Mouse (Mus musculus) embryonic facial prominence, embryonic 11.5 days (tissue): ENCODE data around the gene Hist3h2ba. TPM values are rescaled to one million over a fixed set of nuclear protein-coding genes. Genes with fewer than 3 reads are reported as not detected.

ENCODE experiments used
- microRNA-seq: library from miRNA; unstranded; fragments of <30 nt; microRNA quantifications from one replicate; pipeline ENCODE4, GENCODE M21; 2016; ENCODE audit warnings: borderline number of aligned reads
- polyA plus RNA-seq: library from polyadenylated mRNA; unstranded; fragments of >200 nt; fragmentation: Nextera tagmentation; extraction: Ambion mirVana; gene quantifications from 2 replicates; pipeline ENCODE4 v1.2.1, GENCODE M21; 2014

The Hist3h2ba gene
- polyA plus RNA-seq, 1 experiment from 2014 or later: 45.1 TPM

Small RNA genes lying within 50 kb of the gene (microRNA-seq; reads per million reads assigned to microRNA genes)
- not detected for gene Gm44313

Other genes starting within 250 kb of the Hist3h2ba start
- gene Olfr319, start 249.8 kb upstream of the Hist3h2ba start, polyA plus RNA-seq: not detected in 2 replicates
- not detected in 2 replicates for gene Olfr318, start 224.9 kb upstream of the Hist3h2ba start, polyA plus RNA-seq
- gene Olfr317, start 209.7 kb upstream of the Hist3h2ba start, polyA plus RNA-seq: not detected in 2 replicates
- not detected in 2 replicates for gene Olfr316, start 196.2 kb upstream of the Hist3h2ba start, polyA plus RNA-seq
- gene Olfr315, start 175.7 kb upstream of the Hist3h2ba start, polyA plus RNA-seq: not detected in 2 replicates
- not detected in 2 replicates for gene Olfr314, start 166.0 kb upstream of the Hist3h2ba start, polyA plus RNA-seq
- gene Fam183b, start 147.0 kb upstream of the Hist3h2ba start, polyA plus RNA-seq: 2.2 and 2.6 TPM in 2 replicates
- gene Olfr313, start 133.9 kb upstream of the Hist3h2ba start, polyA plus RNA-seq: not detected in 2 replicates
- gene Olfr312, start 119.7 kb upstream of the Hist3h2ba start, polyA plus RNA-seq: not detected in 2 replicates
- gene Olfr311, start 109.7 kb upstream of the Hist3h2ba start, polyA plus RNA-seq: not detected in 2 replicates
- gene Gm12258, start 101.8 kb upstream of the Hist3h2ba start, polyA plus RNA-seq: 14.2 and 14.4 TPM in 2 replicates
- gene 2810021J22Rik, start 81.7 kb upstream of the Hist3h2ba start, polyA plus RNA-seq: 10.4 and 11.2 TPM in 2 replicates
- gene Zfp39, start 44.7 kb upstream of the Hist3h2ba start, polyA plus RNA-seq: 7.6 and 8.3 TPM in 2 replicates
- 0.04 and 0.10 TPM in 2 replicates for gene Btnl10, start 31.0 kb upstream of the Hist3h2ba start, polyA plus RNA-seq
- gene Rnf187, start 10.0 kb upstream of the Hist3h2ba start, polyA plus RNA-seq: 315 and 331 TPM in 2 replicates
- 33.0 and 35.0 TPM in 2 replicates for gene Hist3h2a, start 5.8 kb downstream of the Hist3h2ba start, polyA plus RNA-seq
- 0.14 and 0.39 TPM in 2 replicates for gene Trim17, start 5.8 kb downstream of the Hist3h2ba start, polyA plus RNA-seq
- gene Trim11, start 29.2 kb downstream of the Hist3h2ba start, polyA plus RNA-seq: 15.0 and 18.4 TPM in 2 replicates
- gene Obscn, start 187.5 kb downstream of the Hist3h2ba start, polyA plus RNA-seq: 0.04 and 0.62 TPM in 2 replicates
- 1.5 and 2.6 TPM in 2 replicates for gene Iba57, start 214.8 kb downstream of the Hist3h2ba start, polyA plus RNA-seq
- gene Gjc2, start 234.3 kb downstream of the Hist3h2ba start, polyA plus RNA-seq: 0.15 TPM in 1 of 2 replicates, not detected in the other
- gene Guk1, start 243.3 kb downstream of the Hist3h2ba start, polyA plus RNA-seq: 121 and 139 TPM in 2 replicates